Mouse (Mus musculus): ENCODE measurements at regions not wholly inside any gene's neighbourhood (a gene's known extent, or its start where the extent isn't known, plus 50 kb on each side); places are given as distances from the start of the nearest gene placed in this dataset.
A peak's percentile ranks its signal among the peaks of the same experiment; 100 is the strongest.
"Not testable (repeated sequence)": the region's sequence is repeated elsewhere in the genome, so short reads cannot be mapped to it uniquely, and the experiment has no call there.

- DNase-seq (ENCODE audit: low read depth, low spot score): peak; percentile 7
These were observed 344.9 kb upstream of the Tpk1 start for GRCm38 (mm10) chr6:44010946-44011345.

GRCm38 (mm10) chr6:44007196-44007595 lies 341.1 kb upstream of the Tpk1 start:
- DNase-seq (ENCODE audit: low read depth, low spot score): not testable (repeated sequence)
